In the genomic region with DNA sequence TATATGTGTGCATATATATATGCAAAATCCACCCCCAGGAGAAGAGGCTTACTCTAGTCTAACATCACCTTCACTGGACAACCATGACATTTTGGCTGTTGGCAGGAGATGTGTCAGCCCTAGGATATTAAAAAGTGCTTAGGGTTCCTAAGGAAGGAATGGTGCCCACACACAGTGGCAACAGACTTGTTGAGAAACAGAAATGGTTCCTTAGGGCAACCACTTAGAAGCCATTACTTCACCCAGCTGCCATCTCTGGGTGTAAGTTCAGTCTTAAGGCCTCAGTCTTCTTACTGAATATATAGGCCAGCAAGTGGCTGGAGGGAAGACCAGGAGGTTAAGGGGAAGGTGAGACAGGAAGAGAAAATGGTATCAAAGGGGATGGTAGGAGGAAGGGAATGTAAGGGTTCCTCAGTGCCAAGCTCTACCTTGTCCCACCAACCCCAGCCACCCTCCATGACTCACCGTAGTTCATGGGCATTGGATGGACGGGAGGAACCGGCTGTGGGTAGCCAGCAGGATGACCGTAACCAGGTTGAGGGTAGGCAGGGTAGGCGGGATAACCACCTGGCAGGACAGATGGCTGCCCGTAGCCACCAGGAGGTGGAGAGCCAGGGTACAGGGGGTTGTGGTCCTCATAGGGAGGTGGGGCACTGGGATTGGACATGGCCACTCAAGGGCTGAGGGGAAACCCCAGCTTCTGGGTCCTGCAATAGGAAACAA, we compare ENCODE assay signal across 8 mouse cellular contexts. TPM values are rescaled to one million over a fixed set of nuclear protein-coding genes. Genes with fewer than 3 reads are reported as not detected.
DNase-seq lines count a peak whose midpoint lies in the region; ATAC-seq lines count a peak whose summit lies in the region.

No protein-coding gene starts in this region.

- H3K4me3 ChIP-seq in heart, embryonic 14.5 days (ENCODE audit: control insufficient read depth in 1 of 2, insufficient read depth in 1 of 2, low read depth in 1 of 2, low read length in 2 of 2): no peak overlapping the region
- H3K4me3 ChIP-seq in midbrain, embryonic 11.5 days (ENCODE audit: low read depth, low read length): no peak overlapping the region

- peak overlapping the region; percentile 28; the same call in 1 of the 2 replicates for H3K9ac ChIP-seq in heart, embryonic 14.5 days (ENCODE audit: low read length)
- no peak overlapping the region for H3K9ac ChIP-seq in midbrain, embryonic 11.5 days (ENCODE audit: low read length)

- intact Hi-C loops in heart, postnatal 10 days (cut with DNase I): no loop called here

- H3K9me3 ChIP-seq in heart, embryonic 14.5 days (ENCODE audit: control insufficient read depth, low read length): no peaks in the 10 kb centered on the region
- no peaks in the 10 kb centered on the region for H3K9me3 ChIP-seq in midbrain, embryonic 11.5 days (ENCODE audit: control insufficient read depth, low read length)

- peak overlapping the region; percentile 74 for H3K4me2 ChIP-seq in heart, embryonic 14.5 days (ENCODE audit: low read length)
- H3K4me2 ChIP-seq in midbrain, embryonic 11.5 days: no peak overlapping the region

- H3K36me3 ChIP-seq in heart, embryonic 14.5 days (ENCODE audit: control insufficient read depth, insufficient read depth, low read length): peaks cover 55% of the 10 kb centered on the region
- H3K36me3 ChIP-seq in midbrain, embryonic 11.5 days (ENCODE audit: control insufficient read depth, insufficient read depth, low read length): no peaks in the 10 kb centered on the region

- WGBS in heart, embryonic 14.5 days: 65% methylated on average over 6 of the region's 6 CpGs
- WGBS in midbrain, embryonic 11.5 days: 93% methylated on average over 6 of the region's 6 CpGs

- no peak for ATAC-seq in heart, embryonic 14.5 days (ENCODE audit: insufficient number of reproducible peaks, insufficient read depth, low FRiP score, low read depth)
- peak; percentile 17 for ATAC-seq in granulocyte monocyte progenitor cell, adult 5-6 weeks (replicated peaks; ENCODE audit: poor library complexity, severe bottlenecking)
- ATAC-seq in midbrain, embryonic 11.5 days (ENCODE audit: low FRiP score): peak; percentile 31; the same call in 1 of the 2 replicates
- no peak for ATAC-seq in CD4-positive, CD25-positive, alpha-beta regulatory T cell, adult 4 months

- H3K27me3 ChIP-seq in heart, embryonic 14.5 days (ENCODE audit: control insufficient read depth, insufficient read depth, low read length): no peaks in the 10 kb centered on the region
- no peaks in the 10 kb centered on the region for H3K27me3 ChIP-seq in midbrain, embryonic 11.5 days (ENCODE audit: control insufficient read depth, insufficient read depth, low read length)

- H3K27ac ChIP-seq in heart, embryonic 14.5 days (replicated peaks in 1 of 2; ENCODE audit: control insufficient read depth in 1 of 2, insufficient read depth in 1 of 2, low read depth in 2 of 2, low read length in 2 of 2): peak overlapping the region; percentile 98 to 100
- H3K27ac ChIP-seq in midbrain, embryonic 11.5 days (ENCODE audit: low read depth, low read length): peak overlapping the region; percentile 25; the same call in 1 of the 2 replicates

- DNase-seq in heart, postnatal 10 days: no peak
- peak; percentile 79 for DNase-seq in brain, adult 2 months (ENCODE audit: low read depth, low spot score)
- DNase-seq in midbrain, embryonic 11.5 days (ENCODE audit: low spot score, missing footprints): no peak
- no peak for DNase-seq in right cerebral cortex, postnatal 14 days
- no peak for DNase-seq in natural killer cell, adult 2 months (ENCODE audit: low spot score in 2 of 2)

- H3K4me1 ChIP-seq in heart, embryonic 14.5 days (ENCODE audit: control insufficient read depth in 2 of 2, insufficient read depth in 2 of 2, low read length in 2 of 2): peaks cover 79 to 91% of the 10 kb centered on the region in 2 experiments
- H3K4me1 ChIP-seq in midbrain, embryonic 11.5 days (ENCODE audit: control insufficient read depth, insufficient read depth, low read length): peaks cover 12% of the 10 kb centered on the region

RNA-seq across cellular contexts. Expression of a gene that starts 10.2 kb away (rescaled TPM):
- 320 and 338 TPM in 2 replicates for polyA plus RNA-seq in heart, embryonic 14.5 days (2014; fragmentation: Nextera tagmentation; extraction: Ambion mirVana)
- 100 to 1,000 TPM; 205 to 211 TPM for total RNA-seq in heart, postnatal 10 days (2021)
- total RNA-seq in granulocyte monocyte progenitor cell, adult 5-6 weeks (2014; fragmentation: Nextera tagmentation): 28.7 and 49.8 TPM in 2 replicates
- 9.0 and 14.1 TPM in 2 replicates for total RNA-seq in granulocyte monocyte progenitor cell, adult 5-6 weeks (2017)
- polyA plus RNA-seq in midbrain, embryonic 11.5 days (2014; fragmentation: Nextera tagmentation; extraction: Ambion mirVana): 83.9 and 84.6 TPM in 2 replicates
- polyA plus RNA-seq in CD4-positive, CD25-positive, alpha-beta regulatory T cell, adult 4 months (2017; shearing (Covaris generic)): 10 to 100 TPM; 78.8 to 83.8 TPM

RNA-seq across cellular contexts. Expression of a gene that starts 10.4 kb away (rescaled TPM):
- 180 and 187 TPM in 2 replicates for polyA plus RNA-seq in heart, embryonic 14.5 days (2014; fragmentation: Nextera tagmentation; extraction: Ambion mirVana)
- 100 to 1,000 TPM; 103 to 109 TPM for total RNA-seq in heart, postnatal 10 days (2021)
- 100 and 106 TPM in 2 replicates for total RNA-seq in granulocyte monocyte progenitor cell, adult 5-6 weeks (2014; fragmentation: Nextera tagmentation)
- total RNA-seq in granulocyte monocyte progenitor cell, adult 5-6 weeks (2017): 98.8 and 140 TPM in 2 replicates
- polyA plus RNA-seq in midbrain, embryonic 11.5 days (2014; fragmentation: Nextera tagmentation; extraction: Ambion mirVana): 175 and 186 TPM in 2 replicates
- polyA plus RNA-seq in CD4-positive, CD25-positive, alpha-beta regulatory T cell, adult 4 months (2017; shearing (Covaris generic)): 100 to 1,000 TPM; 205 to 288 TPM

RNA-seq across cellular contexts. Expression of a gene that starts 10.5 kb away (rescaled TPM):
- 39.1 and 40.5 TPM in 2 replicates for polyA plus RNA-seq in heart, embryonic 14.5 days (2014; fragmentation: Nextera tagmentation; extraction: Ambion mirVana)
- total RNA-seq in heart, postnatal 10 days (2021): 10 to 100 TPM; 43.2 to 45.8 TPM
- 21.9 and 24.6 TPM in 2 replicates for total RNA-seq in granulocyte monocyte progenitor cell, adult 5-6 weeks (2014; fragmentation: Nextera tagmentation)
- total RNA-seq in granulocyte monocyte progenitor cell, adult 5-6 weeks (2017): 13.8 and 15.0 TPM in 2 replicates
- 6.4 and 7.0 TPM in 2 replicates for polyA plus RNA-seq in midbrain, embryonic 11.5 days (2014; fragmentation: Nextera tagmentation; extraction: Ambion mirVana)
- 10 to 100 TPM; 16.7 to 27.5 TPM for polyA plus RNA-seq in CD4-positive, CD25-positive, alpha-beta regulatory T cell, adult 4 months (2017; shearing (Covaris generic))

RNA-seq across cellular contexts. Expression of a gene that starts 16.5 kb away (rescaled TPM):
- 0.57 and 0.69 TPM in 2 replicates for polyA plus RNA-seq in heart, embryonic 14.5 days (2014; fragmentation: Nextera tagmentation; extraction: Ambion mirVana)
- total RNA-seq in heart, postnatal 10 days (2021): not detected
- total RNA-seq in granulocyte monocyte progenitor cell, adult 5-6 weeks (2014; fragmentation: Nextera tagmentation): not detected in 2 replicates
- total RNA-seq in granulocyte monocyte progenitor cell, adult 5-6 weeks (2017): not detected in 2 replicates
- 0.15 TPM in 1 of 2 replicates, not detected in the other for polyA plus RNA-seq in midbrain, embryonic 11.5 days (2014; fragmentation: Nextera tagmentation; extraction: Ambion mirVana)
- 1 to 10 TPM in 1 of 2 experiments, not detected in 1; 1.1 TPM for polyA plus RNA-seq in CD4-positive, CD25-positive, alpha-beta regulatory T cell, adult 4 months (2017; shearing (Covaris generic))

RNA-seq across cellular contexts. Expression of a gene that starts 59.0 kb away (rescaled TPM):
- 351 and 359 TPM in 2 replicates for polyA plus RNA-seq in heart, embryonic 14.5 days (2014; fragmentation: Nextera tagmentation; extraction: Ambion mirVana)
- 100 to 1,000 TPM; 213 to 219 TPM for total RNA-seq in heart, postnatal 10 days (2021)
- 573 and 588 TPM in 2 replicates for total RNA-seq in granulocyte monocyte progenitor cell, adult 5-6 weeks (2014; fragmentation: Nextera tagmentation)
- total RNA-seq in granulocyte monocyte progenitor cell, adult 5-6 weeks (2017): 434 and 584 TPM in 2 replicates
- 316 and 328 TPM in 2 replicates for polyA plus RNA-seq in midbrain, embryonic 11.5 days (2014; fragmentation: Nextera tagmentation; extraction: Ambion mirVana)
- polyA plus RNA-seq in CD4-positive, CD25-positive, alpha-beta regulatory T cell, adult 4 months (2017; shearing (Covaris generic)): 100 to 1,000 TPM; 614 to 635 TPM

Comparison
In these comparisons a context has a peak if more than half of its experiments do, and no peak if none do; other contexts are left out.
1. ATAC-seq: peak in granulocyte monocyte progenitor cell, adult 5-6 weeks (single experiment) and midbrain, embryonic 11.5 days (single experiment); none in heart, embryonic 14.5 days (single experiment) and CD4-positive, CD25-positive, alpha-beta regulatory T cell, adult 4 months (single experiment).